Mouse (Mus musculus): ENCODE measurements around the gene Chil1.
A peak's percentile ranks its signal among the peaks of the same experiment; 100 is the strongest.

The Chil1 gene

GRCm38 (mm10) chr1:134177976-134178375 is 4.0 kb upstream of the Chil1 start:
- no peak for DNase-seq

GRCm38 (mm10) chr1:134184089-134184488 is 2.1 kb downstream of the Chil1 start:
- no peak for DNase-seq

- DNase-seq, result no peak
Measured at GRCm38 (mm10) chr1:134188217-134188616, 6.2 kb downstream of the Chil1 start.

GRCm38 (mm10) chr1:134188989-134189729 is 7.2 kb downstream of the Chil1 start:
- DNase-seq, result peak; percentile 19

- DNase-seq, result no peak
Measured at GRCm38 (mm10) chr1:134191192-134191591, 9.2 kb downstream of the Chil1 start.

- DNase-seq, result no peak
Measured at GRCm38 (mm10) chr1:134192024-134192423, 10.0 kb downstream of the Chil1 start.

GRCm38 (mm10) chr1:134193126-134193525 is 11.2 kb downstream of the Chil1 start, which contains the start of gene Mybph:
Gene Mybph (plus strand): TSS chr1:134193448.
- no peak for DNase-seq

GRCm38 (mm10) chr1:134193674-134194197 is 11.8 kb downstream of the Chil1 start:
- no peak for DNase-seq

- DNase-seq, result no peak
Measured at GRCm38 (mm10) chr1:134194298-134195022, 12.5 kb downstream of the Chil1 start.

- DNase-seq, result no peak
Measured at GRCm38 (mm10) chr1:134195117-134195516, 13.1 kb downstream of the Chil1 start.

- peak; percentile 4 for DNase-seq
Measured at GRCm38 (mm10) chr1:134195571-134195970, 13.6 kb downstream of the Chil1 start.

- no peak for DNase-seq
Measured at GRCm38 (mm10) chr1:134195979-134196378, 14.0 kb downstream of the Chil1 start.

GRCm38 (mm10) chr1:134196386-134196785 is 14.4 kb downstream of the Chil1 start:
- DNase-seq, result peak; percentile 54

GRCm38 (mm10) chr1:134197325-134197982 is 15.5 kb downstream of the Chil1 start:
- no peak for DNase-seq

GRCm38 (mm10) chr1:134198197-134198995 is 16.4 kb downstream of the Chil1 start:
- DNase-seq, result no peak

- no peak for DNase-seq
Measured at GRCm38 (mm10) chr1:134200481-134200880, 18.5 kb downstream of the Chil1 start.

- DNase-seq, result no peak
Measured at GRCm38 (mm10) chr1:134200998-134201686, 19.2 kb downstream of the Chil1 start.

- DNase-seq, result peak; percentile 25
Measured at GRCm38 (mm10) chr1:134201751-134202420, 19.9 kb downstream of the Chil1 start.

GRCm38 (mm10) chr1:134204230-134204629 is 22.3 kb downstream of the Chil1 start:
- no peak for DNase-seq

GRCm38 (mm10) chr1:134205296-134206018 is 23.5 kb downstream of the Chil1 start:
- DNase-seq, result no peak

GRCm38 (mm10) chr1:134206085-134206484 is 24.1 kb downstream of the Chil1 start:
- no peak for DNase-seq

All from thymus, postnatal 25 days (tissue).